Mouse (Mus musculus): ENCODE data around the gene 5031439G07Rik. TPM values are rescaled to one million over a fixed set of nuclear protein-coding genes. Genes with fewer than 3 reads are reported as not detected.

Gene 5031439G07Rik
- polyA plus RNA-seq, 1 experiment from 2014 or later: 4.0 TPM

GRCm38 (mm10) chr15:84944319-84944718 lies 44.0 kb downstream of the 5031439G07Rik start:
- no peak for DNase-seq
- Histone ChIP-seq H3K9me3 (ENCODE audit: low read length) (no peaks in the 10 kb centered on the region), H3K9ac (replicated peaks) (no peak overlapping the region), H3K27me3 (ENCODE audit: insufficient read depth, low read length) (no peaks in the 10 kb centered on the region), H3K27ac (ENCODE audit: low read depth) (no peak overlapping the region), H3K36me3 (replicated peaks; ENCODE audit: insufficient read depth, low read length) (peaks cover 38% of the 10 kb centered on the region), H3K4me2 (ENCODE audit: low read depth, low read length) (no peak overlapping the region), H3K4me1 (ENCODE audit: insufficient read depth) (no peaks in the 10 kb centered on the region), H3K4me3 (ENCODE audit: low read depth, low read length) (no peak overlapping the region)
- 82% methylated on average over 5 of the region's 5 CpGs for WGBS (ENCODE audit: insufficient replicate concordance)
- ATAC-seq: no peak
- TF ChIP-seq CTCF (IDR thresholded peaks at IDR 0.05; ENCODE audit: low read depth) (no peak), EP300 (IDR thresholded peaks at IDR 0.05; ENCODE audit: low read depth) (no peak)

- Histone ChIP-seq H3K9me3 (ENCODE audit: low read length) (no peaks in the 10 kb centered on the region), H3K4me2 (ENCODE audit: low read depth, low read length) (no peak overlapping the region), H3K36me3 (replicated peaks; ENCODE audit: insufficient read depth, low read length) (peaks cover 48% of the 10 kb centered on the region), H3K4me1 (ENCODE audit: insufficient read depth) (no peaks in the 10 kb centered on the region), H3K4me3 (ENCODE audit: low read depth, low read length) (no peak overlapping the region), H3K27ac (ENCODE audit: low read depth) (no peak overlapping the region), H3K27me3 (ENCODE audit: insufficient read depth, low read length) (no peaks in the 10 kb centered on the region), H3K9ac (replicated peaks) (no peak overlapping the region)
- ATAC-seq: no peak
- 83% methylated on average over 11 of the region's 11 CpGs for whole genome bisulfite sequencing (ENCODE audit: insufficient replicate concordance)
- DNase-seq: no peak
- TF ChIP-seq CTCF (IDR thresholded peaks at IDR 0.05; ENCODE audit: low read depth) (no peak), EP300 (IDR thresholded peaks at IDR 0.05; ENCODE audit: low read depth) (no peak)
Measured at GRCm38 (mm10) chr15:84942647-84943285, 45.6 kb downstream of the 5031439G07Rik start.

GRCm38 (mm10) chr15:84940102-84940501 lies 48.2 kb downstream of the 5031439G07Rik start:
- Histone ChIP-seq H3K4me3 (ENCODE audit: low read depth, low read length) (no peak overlapping the region), H3K9me3 (ENCODE audit: low read length) (no peaks in the 10 kb centered on the region), H3K4me2 (ENCODE audit: low read depth, low read length) (no peak overlapping the region), H3K36me3 (replicated peaks; ENCODE audit: insufficient read depth, low read length) (peaks cover 74% of the 10 kb centered on the region), H3K9ac (replicated peaks) (no peak overlapping the region), H3K27ac (ENCODE audit: low read depth) (no peak overlapping the region), H3K4me1 (ENCODE audit: insufficient read depth) (no peaks in the 10 kb centered on the region), H3K27me3 (ENCODE audit: insufficient read depth, low read length) (no peaks in the 10 kb centered on the region)
- no peak for ATAC-seq
- no peak for DNase-seq
- TF ChIP-seq EP300 (IDR thresholded peaks at IDR 0.05; ENCODE audit: low read depth): no peak
- 68% methylated on average over 12 of the region's 12 CpGs for WGBS (ENCODE audit: insufficient replicate concordance)

- Histone ChIP-seq H3K4me2 (ENCODE audit: low read depth, low read length) (no peak overlapping the region), H3K9me3 (ENCODE audit: low read length) (no peaks in the 10 kb centered on the region), H3K36me3 (replicated peaks; ENCODE audit: insufficient read depth, low read length) (peaks cover 98% of the 10 kb centered on the region), H3K4me1 (ENCODE audit: insufficient read depth) (no peaks in the 10 kb centered on the region), H3K27me3 (ENCODE audit: insufficient read depth, low read length) (no peaks in the 10 kb centered on the region), H3K27ac (ENCODE audit: low read depth) (no peak overlapping the region), H3K9ac (replicated peaks) (no peak overlapping the region), H3K4me3 (ENCODE audit: low read depth, low read length) (no peak overlapping the region)
- TF ChIP-seq CTCF (IDR thresholded peaks at IDR 0.05; ENCODE audit: low read depth) (no peak), EP300 (IDR thresholded peaks at IDR 0.05; ENCODE audit: low read depth) (no peak)
- no peak for DNase-seq
- WGBS (ENCODE audit: insufficient replicate concordance): 94% methylated on average over 16 of the region's 16 CpGs
- no peak for ATAC-seq
Measured at GRCm38 (mm10) chr15:84934901-84935300, 53.5 kb downstream of the 5031439G07Rik start.

- WGBS (ENCODE audit: insufficient replicate concordance): 62% methylated on average over 5 of the region's 5 CpGs
- ATAC-seq: peak; percentile 38
- peaks cover 98% of the 10 kb centered on the region for H3K36me3 ChIP-seq (replicated peaks; ENCODE audit: insufficient read depth, low read length)
Measured at GRCm38 (mm10) chr15:84932351-84932750, 56.0 kb downstream of the 5031439G07Rik start.

GRCm38 (mm10) chr15:84925495-84926018 lies 62.8 kb downstream of the 5031439G07Rik start:
- no peak overlapping the region for H3K9ac ChIP-seq (replicated peaks)
- ATAC-seq (no peak), DNase-seq (no peak)
- peak overlapping the region; percentile 76 for H3K4me2 ChIP-seq (ENCODE audit: low read depth, low read length)
- 62% methylated on average over 1 of the region's 1 CpGs for WGBS (ENCODE audit: insufficient replicate concordance)
- peaks cover 37% of the 10 kb centered on the region for H3K36me3 ChIP-seq (replicated peaks; ENCODE audit: insufficient read depth, low read length)
- H3K4me1 ChIP-seq (ENCODE audit: insufficient read depth): peaks cover 13% of the 10 kb centered on the region
- H3K4me3 ChIP-seq (ENCODE audit: low read depth, low read length): peak overlapping the region; percentile 100
- TF ChIP-seq CTCF (IDR thresholded peaks at IDR 0.05; ENCODE audit: low read depth) (peak; percentile 62), EP300 (IDR thresholded peaks at IDR 0.05; ENCODE audit: low read depth) (no peak)
- no peaks in the 10 kb centered on the region for H3K9me3 ChIP-seq (ENCODE audit: low read length)
- no peaks in the 10 kb centered on the region for H3K27me3 ChIP-seq (ENCODE audit: insufficient read depth, low read length)
- no peak overlapping the region for H3K27ac ChIP-seq (ENCODE audit: low read depth)

More at GRCm38 (mm10) chr15:84932351-84932750, 56.0 kb downstream of the 5031439G07Rik start:
- Histone ChIP-seq H3K27me3 (ENCODE audit: insufficient read depth, low read length) (no peaks in the 10 kb centered on the region), H3K4me1 (ENCODE audit: insufficient read depth) (no peaks in the 10 kb centered on the region; the same call in 1 of the 2 replicates), H3K9ac (replicated peaks) (no peak overlapping the region), H3K27ac (ENCODE audit: low read depth) (no peak overlapping the region), H3K4me2 (ENCODE audit: low read depth, low read length) (no peak overlapping the region), H3K4me3 (ENCODE audit: low read depth, low read length) (no peak overlapping the region), H3K9me3 (ENCODE audit: low read length) (no peaks in the 10 kb centered on the region)
- TF ChIP-seq CTCF (IDR thresholded peaks at IDR 0.05; ENCODE audit: low read depth): no peak
- TF ChIP-seq EP300 (IDR thresholded peaks at IDR 0.05; ENCODE audit: low read depth): no peak
- DNase-seq: no peak

All from liver, postnatal 0 days (tissue).